Mouse (Mus musculus) cerebellum, adult 9-10 months (tissue): ENCODE measurements around the gene Tsen54.
A peak's percentile ranks its signal among the peaks of the same experiment; 100 is the strongest.
"Not testable (repeated sequence)": the region's sequence is repeated elsewhere in the genome, so short reads cannot be mapped to it uniquely, and the experiment has no call there.

Source experiments
- DNase-seq: peaks from one replicate; pipeline ENCODE4 v3.0.0; 2022

Gene Tsen54

GRCm38 (mm10) chr11:115831518-115831917 lies 17.0 kb downstream of the Tsen54 start:
- no peak for DNase-seq

GRCm38 (mm10) chr11:115832064-115832463 lies 17.5 kb downstream of the Tsen54 start:
- DNase-seq = no peak

DNA sequence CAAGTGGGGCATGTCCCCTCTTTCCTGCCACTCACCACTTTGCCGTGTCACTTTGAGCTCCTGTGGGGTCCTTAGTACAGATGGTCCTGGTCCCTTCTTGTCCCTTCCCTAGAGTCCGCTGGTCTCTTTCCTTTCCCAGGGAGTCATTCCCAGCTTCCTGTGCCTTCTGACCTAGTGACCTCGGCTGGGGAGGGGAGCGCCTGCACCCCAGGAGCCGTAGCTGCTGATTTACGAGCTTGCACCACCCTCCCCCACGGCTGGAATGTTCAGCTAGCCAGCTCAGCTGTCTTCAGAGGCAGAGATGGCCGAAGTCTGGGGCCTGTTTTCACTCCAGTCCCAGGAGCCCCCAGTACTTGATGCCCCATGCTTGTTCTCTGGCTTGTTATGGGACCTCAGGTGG lies 18.0 kb downstream of the Tsen54 start:
- no peak for DNase-seq

DNA sequence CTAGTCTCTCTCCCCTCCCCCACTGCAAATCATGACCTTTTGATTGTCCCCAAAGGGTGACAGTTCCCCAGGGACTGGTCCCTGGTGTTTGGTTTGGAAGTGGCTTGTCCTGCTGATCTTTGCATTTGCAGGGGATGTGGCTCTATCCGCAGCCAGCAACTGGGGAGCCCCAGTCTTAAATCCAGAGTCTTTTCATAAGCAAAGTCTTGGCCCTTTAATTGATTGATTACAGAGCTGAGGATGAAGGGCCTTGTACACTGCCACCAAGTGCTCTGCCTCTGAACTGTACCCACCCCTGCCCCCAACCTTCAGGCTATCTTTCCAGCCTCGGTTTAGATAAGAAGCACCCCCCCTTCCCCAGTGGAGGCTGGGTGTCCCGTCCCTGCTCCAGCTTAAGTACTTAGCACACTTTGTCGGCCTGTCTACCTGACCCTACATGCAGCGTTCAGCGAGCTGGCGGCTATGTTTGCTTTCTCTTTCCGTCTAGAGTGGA lies 18.5 kb downstream of the Tsen54 start:
- no peak for DNase-seq

DNA sequence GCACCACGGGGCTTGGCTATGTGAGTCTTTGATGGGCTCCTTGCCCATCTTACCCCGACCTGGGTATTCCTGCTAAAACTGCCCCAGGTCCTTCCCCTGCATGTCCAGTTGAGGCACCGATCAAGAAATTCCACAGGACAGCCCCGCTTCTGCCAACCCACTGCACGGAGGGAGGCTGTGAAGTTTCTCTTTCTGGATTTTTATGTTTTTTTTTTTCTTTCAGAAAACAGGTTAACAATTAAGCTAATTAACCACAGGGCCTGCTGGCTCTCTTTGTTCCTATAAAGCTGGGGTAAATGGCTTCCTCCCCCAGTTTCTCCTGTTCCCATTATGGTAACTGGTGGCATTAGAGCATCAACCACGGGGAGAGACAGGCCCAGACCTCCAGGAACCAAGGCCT lies 19.5 kb downstream of the Tsen54 start:
- no peak for DNase-seq

DNA sequence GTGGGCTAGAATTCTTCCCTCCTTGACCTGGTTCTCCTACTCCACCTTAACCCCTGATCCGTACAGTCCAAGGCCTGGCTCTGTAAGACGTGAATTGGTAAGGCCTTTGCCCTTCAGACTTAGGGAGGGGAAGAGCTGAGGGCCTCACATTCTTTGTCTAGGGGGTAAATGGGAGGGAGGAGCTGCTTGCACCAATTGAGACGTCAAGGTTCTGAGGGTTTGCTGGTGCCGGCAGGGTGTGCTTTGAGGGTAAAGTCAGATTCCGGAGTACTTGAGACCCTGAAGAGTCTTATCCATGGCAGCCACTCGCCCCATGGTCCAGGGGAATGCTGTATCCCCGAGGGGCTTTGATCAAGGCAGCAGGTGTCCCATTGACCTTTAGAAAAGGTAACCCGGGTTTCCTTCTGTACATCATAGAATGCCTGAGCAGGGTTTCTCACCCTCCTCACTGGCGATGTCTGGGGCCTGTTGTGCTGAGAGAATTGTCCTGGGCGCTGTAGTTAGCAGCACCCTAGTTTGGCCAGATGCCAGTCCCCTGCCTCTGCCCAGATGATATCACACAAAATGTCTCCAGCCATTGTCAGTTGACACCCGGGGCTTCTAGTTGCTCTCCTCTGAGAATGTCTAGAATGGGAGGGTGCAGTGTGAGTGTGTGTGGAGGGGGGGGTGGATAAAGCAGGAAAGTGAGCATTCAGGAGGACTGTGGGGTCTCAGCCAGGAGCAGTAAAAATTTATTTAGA lies 22.3 kb downstream of the Tsen54 start:
- DNase-seq = no peak

DNA sequence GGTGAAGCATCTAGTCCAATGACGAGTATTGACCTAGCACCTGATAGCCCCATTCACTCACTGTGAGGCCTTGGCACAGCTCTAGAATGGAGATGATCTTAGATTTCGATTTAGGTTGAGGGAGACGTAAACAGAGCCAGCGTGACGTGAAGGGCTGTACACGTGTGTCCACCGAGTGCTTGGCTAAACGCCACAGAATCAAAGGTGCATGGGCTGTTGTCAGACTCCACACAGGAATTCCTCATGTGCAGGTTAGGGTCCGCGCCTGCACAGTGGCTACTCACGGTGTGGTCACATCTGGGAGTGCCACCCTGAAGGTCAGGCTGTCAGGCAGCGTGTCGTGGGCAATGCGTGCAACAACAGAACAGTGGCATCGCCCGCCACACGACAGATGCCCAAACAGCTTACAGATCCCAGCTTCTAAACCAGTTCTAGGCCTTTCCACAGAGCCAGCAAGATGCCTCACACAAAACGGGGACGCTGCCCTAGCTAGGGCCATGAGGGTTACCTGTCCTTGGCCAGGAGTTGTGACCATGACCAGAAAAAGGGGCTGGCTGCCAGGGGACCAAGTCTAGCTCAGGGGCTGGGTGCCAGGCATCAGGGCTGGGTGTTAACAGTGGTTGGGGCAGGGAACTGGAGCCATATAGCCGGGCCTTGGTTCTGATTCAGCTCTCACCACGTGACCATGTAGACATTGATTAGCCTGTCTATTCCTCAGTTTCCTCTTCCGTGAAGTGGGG lies 23.3 kb downstream of the Tsen54 start:
- no peak for DNase-seq

DNA sequence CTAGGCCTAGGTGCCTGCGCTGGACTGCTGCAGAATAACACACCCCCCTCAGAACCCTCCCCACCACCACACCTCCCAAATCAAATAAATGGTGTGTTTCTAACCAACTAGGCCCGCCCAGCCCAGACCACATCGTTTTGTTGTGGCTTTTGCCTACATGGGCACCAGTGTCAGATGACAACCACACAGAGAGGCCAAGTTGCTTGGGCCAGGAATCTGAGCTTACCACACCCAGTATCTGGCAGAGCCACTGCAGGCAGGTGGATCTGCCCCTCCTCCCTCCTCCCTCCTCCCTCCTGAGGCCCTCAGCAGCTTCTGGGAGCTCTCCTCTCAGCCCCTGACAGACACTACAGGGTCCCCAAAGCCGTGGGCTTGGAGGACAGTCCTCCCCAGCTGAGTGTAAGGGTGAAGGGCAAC lies 24.4 kb downstream of the Tsen54 start:
- DNase-seq = no peak

GRCm38 (mm10) chr11:115839732-115840131 lies 25.2 kb downstream of the Tsen54 start:
- no peak for DNase-seq

- DNase-seq = no peak
Measured at GRCm38 (mm10) chr11:115841044-115841443, 26.5 kb downstream of the Tsen54 start.

DNA sequence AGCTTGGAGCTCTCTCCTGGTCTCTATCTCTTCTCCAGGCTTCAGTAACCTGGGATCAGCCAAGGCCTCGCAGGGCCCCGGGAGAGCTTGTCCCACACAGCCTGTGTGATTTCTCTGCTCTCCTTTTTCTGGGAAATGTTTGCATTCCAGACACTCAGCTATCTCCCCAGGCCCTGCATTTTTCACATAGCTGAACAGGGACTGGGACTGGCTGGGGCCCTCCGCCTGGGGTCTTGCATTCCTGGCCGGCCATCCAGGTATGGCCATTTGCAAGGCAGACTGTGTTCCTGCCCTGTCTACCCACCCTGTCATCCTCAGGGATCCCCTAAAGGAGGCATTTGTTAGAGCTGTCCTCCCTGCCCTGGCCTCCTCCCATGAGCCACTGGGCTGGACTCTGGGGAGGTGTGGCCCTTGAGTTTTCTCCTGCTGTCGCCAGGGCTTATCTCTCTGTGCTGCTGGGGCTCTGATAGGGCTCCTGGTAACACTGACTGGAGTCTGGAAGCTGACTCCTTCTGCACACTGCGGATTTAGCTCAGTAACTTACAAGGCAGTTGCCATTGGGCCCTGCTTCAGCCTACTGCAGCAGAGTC lies 27.5 kb downstream of the Tsen54 start:
- no peak for DNase-seq

- DNase-seq = no peak
Measured at GRCm38 (mm10) chr11:115843141-115843890, 28.8 kb downstream of the Tsen54 start.

DNA sequence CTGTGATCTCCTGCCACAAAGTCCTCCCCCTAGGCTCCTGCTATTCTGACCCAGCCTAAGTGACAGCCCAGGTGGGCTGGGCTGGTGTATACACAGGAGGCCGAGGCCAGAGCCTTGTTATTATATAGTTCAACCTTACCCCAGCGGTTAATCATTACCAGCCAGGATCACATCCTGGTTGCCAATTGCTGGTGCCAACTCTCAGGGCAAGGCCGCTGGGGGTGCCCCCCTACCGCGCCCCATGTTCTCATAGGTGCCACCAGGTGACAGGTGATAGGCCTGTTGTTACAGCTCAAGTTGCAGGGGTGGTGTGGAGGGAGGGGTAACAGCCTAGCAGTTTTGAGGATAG lies 29.3 kb downstream of the Tsen54 start:
- DNase-seq = no peak

GRCm38 (mm10) chr11:115844240-115844639 lies 29.7 kb downstream of the Tsen54 start:
- no peak for DNase-seq

- no peak for DNase-seq
Measured at GRCm38 (mm10) chr11:115845819-115846218, 31.3 kb downstream of the Tsen54 start.

DNA sequence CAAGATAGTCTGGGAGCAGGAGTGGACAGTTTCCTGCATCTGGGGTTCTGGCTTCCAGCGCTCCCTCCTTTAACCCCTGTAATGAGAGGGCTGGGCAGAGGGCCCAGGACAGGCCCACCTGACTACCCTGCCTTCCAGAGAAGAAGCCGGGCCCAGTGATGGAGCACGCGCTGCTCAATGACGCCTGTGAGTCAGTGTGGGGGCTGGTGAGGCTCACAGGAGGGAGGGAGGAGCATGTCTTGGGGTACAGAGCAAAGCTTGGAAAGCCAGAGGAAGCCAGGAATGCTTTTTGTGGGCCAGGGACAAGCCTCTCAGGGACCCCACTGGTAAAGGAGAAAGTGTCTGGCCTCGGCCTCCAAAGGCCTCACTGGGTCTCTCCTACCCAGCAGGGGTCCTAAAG lies 40.1 kb downstream of the Tsen54 start:
- no peak for DNase-seq

- DNase-seq = not testable (repeated sequence)
Measured at GRCm38 (mm10) chr11:115857146-115857545, 42.6 kb downstream of the Tsen54 start.

DNA sequence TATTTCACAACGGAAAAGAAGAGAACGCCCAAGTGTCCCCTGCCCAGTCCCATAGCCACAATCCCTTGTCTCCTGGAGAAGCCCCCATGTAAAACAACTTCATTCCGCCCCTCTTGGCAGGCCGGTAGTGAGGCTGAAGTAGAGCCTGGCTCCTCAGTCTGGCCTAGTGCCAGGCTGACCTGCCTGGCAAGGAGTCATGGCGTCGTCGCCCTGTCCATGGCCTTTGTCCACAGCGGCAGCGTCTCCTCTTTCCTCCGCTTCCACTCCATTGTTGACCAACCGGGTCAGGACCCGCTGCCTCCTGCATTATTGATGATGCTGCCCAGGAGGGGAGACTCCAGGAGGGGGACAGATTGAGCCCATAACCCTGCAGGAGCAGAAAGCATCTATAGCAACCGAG lies 43.4 kb downstream of the Tsen54 start:
- DNase-seq = no peak

GRCm38 (mm10) chr11:115858354-115858753 lies 43.8 kb downstream of the Tsen54 start, which contains the start of gene Myo15b:
TSS of gene Myo15b (plus strand) at chr11:115858406.
- no peak for DNase-seq

GRCm38 (mm10) chr11:115859143-115859945 lies 44.8 kb downstream of the Tsen54 start:
- DNase-seq = peak; percentile 54

DNA sequence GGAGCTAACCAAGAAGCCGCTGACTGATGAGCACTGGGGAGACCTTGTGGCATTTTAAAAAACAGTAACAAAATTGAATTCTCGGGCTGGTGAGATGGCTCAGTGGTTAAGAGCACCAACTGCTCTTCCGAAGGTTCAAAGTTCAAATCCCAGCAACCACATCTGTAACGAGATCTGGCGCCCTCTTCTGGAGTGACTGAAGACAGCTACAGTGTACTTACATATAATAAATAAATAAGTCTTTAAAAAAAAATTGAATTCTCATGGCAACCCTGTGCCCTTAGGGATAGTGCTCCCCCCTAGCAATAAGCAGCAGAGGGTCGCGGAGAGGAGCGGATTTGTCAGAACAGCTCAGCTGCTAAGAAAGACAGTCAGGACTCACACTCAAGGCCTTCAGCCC lies 49.4 kb downstream of the Tsen54 start:
- no peak for DNase-seq

- DNase-seq = no peak
Measured at GRCm38 (mm10) chr11:115869393-115869792, 54.9 kb downstream of the Tsen54 start.
